Mouse (Mus musculus) heart, postnatal 0 days (tissue): ENCODE measurements around the gene Gm28043. TPM values are rescaled to one million over a fixed set of nuclear protein-coding genes. Genes with fewer than 3 reads are reported as not detected.
"Not testable (repeated sequence)": the region's sequence is repeated elsewhere in the genome, so short reads cannot be mapped to it uniquely, and the experiment has no call there.

Experiments
- ATAC-seq: fragments of 200-750 bp; cut with Nextera tagmentation; 2 replicates; pipeline ENCODE4 v1.8.0; 2017; ENCODE audit warnings: low read depth, moderate number of reproducible peaks, moderate library complexity; ENCODE audit not compliant: insufficient read depth
- DNase-seq: peaks from one replicate; pipeline ENCODE4 v3.0.0-alpha.2; 2016; ENCODE audit warnings: low spot score
- H3K27ac ChIP-seq: fragments of 300-500 bp; sonication (generic); 2 replicates; pipeline ENCODE4 v1.5.1; 2014; ENCODE audit warnings: low read depth, mild to moderate bottlenecking
- H3K27me3 ChIP-seq: fragments of 300-500 bp; sonication (generic); 2 replicates; pipeline ENCODE4 v1.6.1; 2014; ENCODE audit warnings: low read length, mixed read lengths; ENCODE audit not compliant: control insufficient read depth, insufficient read depth
- H3K36me3 ChIP-seq: fragments of 300-500 bp; sonication (generic); replicated peaks from 2 replicates; pipeline ENCODE4 v1.6.1; 2014; ENCODE audit warnings: low read length, mixed read lengths; ENCODE audit not compliant: control insufficient read depth, insufficient read depth
- H3K4me1 ChIP-seq: fragments of 300-500 bp; sonication (generic); 2 replicates; pipeline ENCODE4 v1.6.1; 2014; ENCODE audit warnings: antibody characterized with exemption; ENCODE audit not compliant: control insufficient read depth, insufficient read depth
- H3K4me2 ChIP-seq: fragments of 300-500 bp; sonication (generic); 2 replicates; pipeline ENCODE4 v1.6.1; 2014; ENCODE audit warnings: low read depth, mild to moderate bottlenecking, low read length, moderate library complexity
- H3K4me3 ChIP-seq: fragments of 300-500 bp; sonication (generic); 2 replicates; pipeline ENCODE4 v1.5.1; 2014; ENCODE audit warnings: low read depth, low read length
- H3K9ac ChIP-seq: fragments of 300-500 bp; sonication (generic); replicated peaks from 2 replicates; pipeline ENCODE4 v1.6.1; 2014; ENCODE audit warnings: low read depth, low read length, mixed read lengths
- H3K9me3 ChIP-seq: fragments of 300-500 bp; sonication (generic); replicated peaks from 2 replicates; pipeline ENCODE4 v1.6.1; 2016; ENCODE audit warnings: low read length; ENCODE audit not compliant: control insufficient read depth
- CTCF ChIP-seq: IDR thresholded peaks from 2 replicates; pipeline ENCODE4 v1.5.1; 2016; ENCODE audit warnings: antibody characterized with exemption, control low read depth, low read depth
- EP300 ChIP-seq: IDR thresholded peaks from 2 replicates; pipeline ENCODE4 v1.6.1; 2016; ENCODE audit warnings: antibody characterized with exemption, low read depth
- WGBS: fragments of 180-500 bp; shearing (Covaris S2); extraction: QIAGEN DNeasy Blood & Tissue Kit; methylation state at CpG from one replicate; pipeline ENCODE4 v1.1.7; 2014; 5-methylcytosine and 5-hydroxymethylcytosine counted together
- polyA plus RNA-seq: library from polyadenylated mRNA; unstranded; fragments of >200 nt; fragmentation: Nextera tagmentation; extraction: Ambion mirVana; gene quantifications from 2 replicates; pipeline ENCODE4 v1.2.1, GENCODE M21; 2015
- total RNA-seq: library from RNA; depleted of rRNA; stranded (reverse); fragments of >200 nt; gene quantifications from 2 replicates; pipeline ENCODE4 v1.2.3, GENCODE M21; 2014; ENCODE audit warnings: low replicate concordance

Gene Gm28043
- total and polyA plus RNA-seq, 2 experiments from 2014 or later = 0.76 to 1.1 TPM

DNA sequence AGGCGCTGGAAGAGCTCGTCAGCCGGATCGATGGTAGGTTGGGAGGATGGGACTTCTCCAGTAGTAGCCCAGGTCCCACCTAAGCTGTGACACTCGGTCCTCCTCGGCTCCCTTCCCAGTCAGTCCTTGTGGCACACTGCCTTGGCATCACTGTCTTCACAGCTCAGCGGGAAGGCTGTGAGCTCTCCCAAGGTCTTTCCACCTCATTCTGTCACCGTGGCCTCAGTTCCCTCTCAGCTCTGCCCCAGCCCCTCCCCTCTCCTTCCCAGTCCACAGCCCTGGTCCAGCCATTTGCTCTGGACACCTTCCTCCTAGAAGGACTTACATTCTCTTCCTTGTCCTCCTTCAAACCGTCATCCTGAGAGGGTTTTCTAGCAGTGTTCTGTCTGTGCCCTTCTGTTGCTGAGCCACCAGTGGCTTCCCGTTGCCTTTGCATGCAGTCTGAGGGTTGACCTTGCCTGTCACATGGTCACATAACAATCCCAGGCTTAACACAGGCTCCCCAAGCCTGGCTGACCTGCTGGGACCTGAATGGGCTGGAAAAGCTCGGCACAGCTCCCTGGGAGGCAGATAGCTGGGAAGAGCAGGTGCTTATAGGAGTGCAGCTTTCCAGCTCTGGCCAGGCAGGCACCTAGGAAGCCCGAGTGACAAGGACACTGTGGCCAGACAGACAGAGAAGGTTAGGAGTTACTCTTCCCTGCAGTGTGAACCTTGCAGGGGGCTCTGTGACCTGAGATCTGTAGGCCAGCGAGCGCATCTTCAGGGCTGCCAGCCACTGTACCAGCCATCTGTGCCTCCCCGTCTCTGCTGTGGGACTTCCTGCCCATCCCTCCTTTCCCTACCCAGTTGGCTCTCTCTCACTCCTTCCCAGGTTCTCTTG lies 18.5 kb upstream of the Gm28043 start:
- Histone ChIP-seq H3K36me3 (peaks cover 44% of the 10 kb centered on the region), H3K27me3 (no peaks in the 10 kb centered on the region), H3K9ac (no peak overlapping the region), H3K4me3 (no peak overlapping the region), H3K9me3 (no peaks in the 10 kb centered on the region), H3K27ac (no peak overlapping the region), H3K4me2 (no peak overlapping the region), H3K4me1 (peaks cover 6% of the 10 kb centered on the region; the same call in 1 of the 2 replicates)
- ATAC-seq (peak; percentile 62; the same call in 1 of the 2 replicates), DNase-seq (no peak)
- WGBS = 73% methylated on average over 15 of the region's 15 CpGs
- TF ChIP-seq CTCF = no peak
- no peak for TF ChIP-seq EP300

DNA sequence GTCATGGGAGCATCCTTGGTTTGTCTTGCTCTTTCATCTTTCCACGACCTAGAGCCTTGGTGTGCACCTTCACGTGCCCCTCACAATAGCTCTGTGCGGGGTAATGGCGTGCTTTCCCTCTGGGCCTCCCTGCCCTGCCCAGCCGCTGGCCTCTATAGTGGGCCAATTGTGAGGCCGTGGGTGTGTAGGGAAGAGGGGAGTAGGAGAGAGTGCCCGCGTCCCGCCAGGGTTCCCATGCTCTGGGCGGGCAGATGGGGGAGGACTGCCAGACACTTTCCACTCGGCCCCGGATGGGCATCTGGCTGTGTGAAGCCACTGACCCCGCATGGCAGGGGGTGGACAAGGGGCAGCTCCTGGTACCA lies 17.9 kb upstream of the Gm28043 start:
- no peak for ATAC-seq
- TF ChIP-seq EP300 = no peak
- TF ChIP-seq CTCF = no peak
- no peak for DNase-seq
- no peak overlapping the region for H3K27ac ChIP-seq
- no peak overlapping the region for H3K9ac ChIP-seq
- no peak overlapping the region for H3K4me3 ChIP-seq
- WGBS = 89% methylated on average over 12 of the region's 13 CpGs
- peaks cover 6% of the 10 kb centered on the region; the same call in 1 of the 2 replicates for H3K4me1 ChIP-seq
- peaks cover 44% of the 10 kb centered on the region for H3K36me3 ChIP-seq
- no peaks in the 10 kb centered on the region for H3K27me3 ChIP-seq
- no peaks in the 10 kb centered on the region for H3K9me3 ChIP-seq
- no peak overlapping the region for H3K4me2 ChIP-seq

DNA sequence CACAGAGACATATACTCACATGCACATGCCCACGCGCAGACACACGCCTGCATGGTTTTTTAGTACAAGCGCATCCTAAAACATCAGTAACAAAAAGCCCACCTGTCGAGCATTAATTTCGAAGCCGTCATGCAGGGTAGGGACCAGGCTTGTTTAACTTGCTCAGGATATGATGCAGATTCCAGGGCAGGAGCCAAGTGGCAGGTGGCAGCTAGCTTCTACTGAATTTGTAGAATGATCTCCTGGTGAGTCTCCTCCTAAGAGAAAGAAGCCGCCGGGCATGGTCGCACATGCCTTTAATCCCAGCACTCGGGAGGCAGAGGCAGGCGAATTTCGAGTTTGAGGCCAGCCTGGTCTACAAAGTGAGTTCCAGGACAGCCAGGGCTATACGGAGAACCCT lies 15.6 kb upstream of the Gm28043 start:
- Histone ChIP-seq H3K27ac (no peak overlapping the region), H3K4me3 (no peak overlapping the region), H3K9me3 (no peaks in the 10 kb centered on the region), H3K9ac (no peak overlapping the region), H3K27me3 (no peaks in the 10 kb centered on the region), H3K4me1 (no peaks in the 10 kb centered on the region), H3K36me3 (peaks cover 45% of the 10 kb centered on the region), H3K4me2 (no peak overlapping the region)
- DNase-seq (no peak), ATAC-seq (no peak)
- TF ChIP-seq CTCF (no peak), EP300 (no peak)
- WGBS = 91% methylated on average over 14 of the region's 14 CpGs

DNA sequence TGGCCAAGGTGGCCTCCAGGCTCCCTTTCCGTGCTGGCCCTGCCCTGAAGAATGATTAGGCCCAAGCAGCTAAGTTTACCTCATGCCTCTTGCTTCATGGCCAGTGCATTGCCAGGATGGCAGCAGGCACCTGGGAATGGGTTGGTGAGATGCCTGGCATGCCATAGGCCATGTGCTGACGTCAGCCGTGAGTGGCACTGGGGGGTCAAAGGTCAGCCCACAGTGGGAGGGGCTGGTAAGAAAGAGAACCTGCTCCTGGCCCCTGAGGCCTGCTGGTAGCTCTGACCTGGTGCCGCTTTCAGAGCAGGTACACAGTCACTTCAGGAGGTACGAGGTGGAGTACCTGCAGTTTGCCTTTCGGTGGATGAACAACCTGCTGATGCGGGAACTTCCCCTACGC lies 15.1 kb upstream of the Gm28043 start:
- DNase-seq (no peak), ATAC-seq (no peak)
- Histone ChIP-seq H3K4me3 (no peak overlapping the region), H3K4me1 (no peaks in the 10 kb centered on the region), H3K9me3 (no peaks in the 10 kb centered on the region), H3K27me3 (no peaks in the 10 kb centered on the region), H3K9ac (no peak overlapping the region), H3K36me3 (peaks cover 43% of the 10 kb centered on the region), H3K27ac (no peak overlapping the region), H3K4me2 (no peak overlapping the region)
- TF ChIP-seq EP300 = no peak
- no peak for TF ChIP-seq CTCF
- 85% methylated on average over 8 of the region's 8 CpGs for WGBS

- Histone ChIP-seq H3K4me3 (no peak overlapping the region), H3K9me3 (no peaks in the 10 kb centered on the region), H3K4me2 (no peak overlapping the region), H3K9ac (no peak overlapping the region), H3K27ac (no peak overlapping the region), H3K36me3 (peaks cover 39% of the 10 kb centered on the region), H3K4me1 (no peaks in the 10 kb centered on the region), H3K27me3 (no peaks in the 10 kb centered on the region)
- TF ChIP-seq CTCF = no peak
- no peak for TF ChIP-seq EP300
- no peak for DNase-seq
- WGBS = 49% methylated on average over 4 of the region's 4 CpGs
- ATAC-seq = no peak
Observed at GRCm38 (mm10) chr17:29601391-29601790, 13.3 kb upstream of the Gm28043 start.

- H3K36me3 ChIP-seq = peaks cover 37% of the 10 kb centered on the region
- H3K27me3 ChIP-seq = no peaks in the 10 kb centered on the region
- no peak overlapping the region for H3K27ac ChIP-seq
- WGBS = 16% methylated on average over 6 of the region's 6 CpGs
- H3K4me3 ChIP-seq = no peak overlapping the region
- no peaks in the 10 kb centered on the region for H3K9me3 ChIP-seq
- ATAC-seq = peak; percentile 53; the same call in 1 of the 2 replicates
- no peak overlapping the region for H3K9ac ChIP-seq
- TF ChIP-seq EP300 (no peak), CTCF (peak; percentile 88)
- peak; percentile 73 for DNase-seq
- H3K4me2 ChIP-seq = no peak overlapping the region
- H3K4me1 ChIP-seq = no peaks in the 10 kb centered on the region
Observed at GRCm38 (mm10) chr17:29603283-29603682, 11.4 kb upstream of the Gm28043 start.

DNA sequence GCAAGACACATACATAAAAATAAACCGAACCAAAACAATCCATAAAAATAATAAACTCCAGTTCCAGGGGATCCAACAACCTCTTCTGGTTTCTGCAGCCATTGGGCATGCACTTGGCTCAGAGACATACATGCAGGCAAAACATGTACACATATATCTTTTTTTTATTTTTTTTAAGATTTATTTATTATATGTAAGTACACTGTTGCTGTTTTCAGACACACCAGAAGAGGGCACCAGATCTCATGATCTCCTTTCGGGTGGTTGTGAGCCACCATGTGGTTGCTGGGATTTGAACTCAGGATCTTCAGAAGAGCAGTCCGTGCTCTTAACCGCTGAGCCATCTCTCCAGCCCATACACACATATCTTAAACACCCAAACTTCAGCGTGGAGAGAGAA lies 1.2 kb upstream of the Gm28043 start:
- not testable (repeated sequence) for H3K9me3 ChIP-seq, H3K4me2 ChIP-seq, H3K4me3 ChIP-seq, DNase-seq, H3K27ac ChIP-seq, H3K36me3 ChIP-seq, ATAC-seq, H3K27me3 ChIP-seq, H3K9ac ChIP-seq
- H3K4me1 ChIP-seq = peaks cover 17% of the 10 kb centered on the region
- WGBS = 88% methylated on average over 5 of the region's 5 CpGs
